In genomic region chr11:50374286-50375015, GRCm38 (mm10) we compare ENCODE assay signal across 21 mouse cellular contexts. TPM values are rescaled to one million over a fixed set of nuclear protein-coding genes. Genes with fewer than 3 reads are reported as not detected.
"Had no signal": no experiment of that assay in that cellular context is flagged by ENCODE, and none has a peak within 500 bp of the region (broad histone marks: within the 10 kb centered on the region; RNA-seq: fewer than 3 reads in every experiment).

No protein-coding gene starts in this region.

- H3K27ac ChIP-seq: kidney, postnatal 0 days; left cerebral cortex, adult 2 months; liver, embryonic 13.5 days; midbrain, embryonic 12.5 days; neural tube, embryonic 13.5 days had no signal

- ATAC-seq: intestine, embryonic 16.5 days; midbrain, embryonic 16.5 days had no signal

- H3K9me3 ChIP-seq: liver, embryonic 13.5 days; midbrain, embryonic 12.5 days; neural tube, embryonic 13.5 days had no signal

- DNase-seq: kidney, adult 18-20 months; kidney, adult 9 months; kidney, postnatal 36 days; layer of hippocampus, postnatal 36 days; liver, embryonic 13.5 days; lung, adult 2 months; lung, postnatal 14 days; lung, postnatal 4 days; thymus, adult 18-20 months; thymus, postnatal 36 days had no signal

- H3K27me3 ChIP-seq: liver, embryonic 13.5 days; neural tube, embryonic 13.5 days had no signal

- H3K4me2 ChIP-seq: liver, embryonic 13.5 days; midbrain, embryonic 12.5 days; neural tube, embryonic 13.5 days had no signal

- H3K9ac ChIP-seq: liver, embryonic 13.5 days; midbrain, embryonic 12.5 days; neural tube, embryonic 13.5 days had no signal

- H3K4me3 ChIP-seq: left cerebral cortex, adult 2 months; liver, embryonic 13.5 days; midbrain, embryonic 12.5 days; myocyte; neural tube, embryonic 13.5 days had no signal

RNA-seq across cellular contexts. Expression of gene Cby3, which starts 20.2 kb away (rescaled TPM):
- polyA plus RNA-seq: limb, embryonic 11.5 days; liver, adult 2 months; liver, embryonic 13.5 days; liver, embryonic 16.5 days; midbrain, embryonic 12.5 days; myocyte; spleen, adult 2 months had no signal
